Mouse (Mus musculus) MEL (cell line): ENCODE measurements around the gene Rgs9bp. TPM values are rescaled to one million over a fixed set of nuclear protein-coding genes. Genes with fewer than 3 reads are reported as not detected.

Source experiments
- DNase-seq: peaks from one replicate; pipeline ENCODE4 v3.0.0; 2011; ENCODE audit warnings: low read depth, low spot score
- H3K27ac ChIP-seq: 2 replicates; pipeline ENCODE4 v1.5.1; 2012; ENCODE audit warnings: low read depth, mild to moderate bottlenecking, control low read depth, low read length, moderate library complexity; ENCODE audit not compliant: control insufficient read depth
- H3K27me3 ChIP-seq, 2 experiments: fragments of 150-350 bp in 1 of 2; sonication (generic) in 1 of 2; 2 replicates each; pipeline ENCODE4 v1.6.1; 2012; ENCODE audit warnings: low read length in 2 of 2, mild to moderate bottlenecking in 2 of 2, improper control_type of control experiment in 1 of 2, moderate library complexity in 1 of 2; ENCODE audit not compliant: insufficient read depth in 2 of 2, control insufficient read depth in 1 of 2
- H3K36me3 ChIP-seq, 2 experiments: 2 replicates each; pipeline ENCODE4 v1.6.1; 2012 to 2014; ENCODE audit warnings: low read length in 2 of 2, improper control_type of control experiment in 1 of 2, inconsistent platforms in 1 of 2, mild to moderate bottlenecking in 1 of 2; ENCODE audit not compliant: insufficient read depth in 2 of 2, control insufficient read depth in 1 of 2
- H3K4me1 ChIP-seq, 2 experiments: fragments of 150-350 bp in 1 of 2; sonication (generic) in 1 of 2; 2 replicates each; pipeline ENCODE4 v1.6.1; 2012; ENCODE audit warnings: low read length in 2 of 2, improper control_type of control experiment in 1 of 2, mild to moderate bottlenecking in 1 of 2; ENCODE audit not compliant: insufficient read depth in 2 of 2, control insufficient read depth in 1 of 2
- H3K4me3 ChIP-seq, 2 experiments: fragments of 150-350 bp in 1 of 2; sonication (generic) in 1 of 2; 2 replicates each; pipeline ENCODE4 v1.5.1; 2012; ENCODE audit warnings: low read depth in 2 of 2, low read length in 2 of 2, mild to moderate bottlenecking in 2 of 2, moderate library complexity in 2 of 2, control low read depth in 1 of 2, improper control_type of control experiment in 1 of 2; ENCODE audit not compliant: control insufficient read depth in 1 of 2, insufficient read depth in 1 of 2
- H3K79me2 ChIP-seq: 2 replicates; pipeline ENCODE4 v1.6.1; 2012; ENCODE audit warnings: mild to moderate bottlenecking, low read length, moderate library complexity; ENCODE audit not compliant: control insufficient read depth, poor library complexity, insufficient read depth
- H3K9ac ChIP-seq: 2 replicates; pipeline ENCODE4 v1.6.1; 2012; ENCODE audit warnings: low read depth, mild to moderate bottlenecking, control low read depth, low read length, moderate library complexity; ENCODE audit not compliant: control insufficient read depth, poor library complexity, severe bottlenecking
- H3K9me3 ChIP-seq: fragments of 150-350 bp; sonication (generic); replicated peaks from 2 replicates; pipeline ENCODE4 v1.6.1; 2012; ENCODE audit warnings: mild to moderate bottlenecking, low read length, improper control_type of control experiment, moderate library complexity; ENCODE audit not compliant: insufficient read depth
- BHLHE40 ChIP-seq: IDR thresholded peaks from 2 replicates; pipeline ENCODE4 v1.6.1; 2012; ENCODE audit warnings: low read depth, mild to moderate bottlenecking, inconsistent platforms, low read length, improper control_type of control experiment, borderline replicate concordance
- CHD1 ChIP-seq: IDR thresholded peaks from 2 replicates; pipeline ENCODE4 v1.6.1; 2012; ENCODE audit warnings: low read depth, mild to moderate bottlenecking, inconsistent platforms, low read length, improper control_type of control experiment
- CTCF ChIP-seq, 3 experiments: IDR thresholded peaks in 2 of 3; conservative IDR thresholded peaks in 1 of 3; 2 replicates each; pipeline ENCODE4 v1.5.1; 2011 to 2012; ENCODE audit warnings: low read length in 3 of 3, low read depth in 2 of 3, mild to moderate bottlenecking in 2 of 3, improper control_type of control experiment in 1 of 3, inconsistent platforms in 1 of 3, mixed read lengths in 1 of 3, moderate library complexity in 1 of 3; ENCODE audit not compliant: control insufficient read depth in 1 of 3, insufficient read depth in 1 of 3, poor library complexity in 1 of 3, severe bottlenecking in 1 of 3
- ELF1 ChIP-seq: IDR thresholded peaks from 2 replicates; pipeline ENCODE4 v1.6.1; 2014; ENCODE audit warnings: low read depth, mild to moderate bottlenecking, inconsistent platforms, low read length, improper control_type of control experiment, moderate library complexity
- GABPA ChIP-seq: IDR thresholded peaks from 2 replicates; pipeline ENCODE4 v1.6.1; 2012; ENCODE audit warnings: low read depth, mild to moderate bottlenecking, inconsistent platforms, low read length, improper control_type of control experiment, moderate library complexity
- GATA1 ChIP-seq: IDR thresholded peaks from 2 replicates; pipeline ENCODE4 v1.6.1; 2011; ENCODE audit warnings: low read depth, low read length, improper control_type of control experiment
- KAT2A ChIP-seq: conservative IDR thresholded peaks from 2 replicates; pipeline ENCODE4 v1.6.1; 2012; ENCODE audit warnings: low read depth, low read length, improper control_type of control experiment, inconsistent platforms
- MAX ChIP-seq: IDR thresholded peaks from 2 replicates; pipeline ENCODE4 v1.6.1; 2011; ENCODE audit warnings: low read length, improper control_type of control experiment
- MAZ ChIP-seq: IDR thresholded peaks from 2 replicates; pipeline ENCODE4 v1.6.1; 2012; ENCODE audit warnings: low read depth, mild to moderate bottlenecking, inconsistent platforms, low read length, improper control_type of control experiment
- NELFE ChIP-seq: IDR thresholded peaks from 2 replicates; pipeline ENCODE4 v1.6.1; 2011; ENCODE audit warnings: low read depth, low read length, improper control_type of control experiment
- NRF1 ChIP-seq: IDR thresholded peaks from 2 replicates; pipeline ENCODE4 v1.6.1; 2014; ENCODE audit warnings: low read depth, mild to moderate bottlenecking, inconsistent platforms, low read length, improper control_type of control experiment, moderate library complexity; ENCODE audit not compliant: poor library complexity, insufficient read depth, severe bottlenecking
- POLR2AphosphoS2 ChIP-seq: IDR thresholded peaks from 2 replicates; pipeline ENCODE4 v1.6.1; 2011; ENCODE audit warnings: low read length, improper control_type of control experiment
- POLR2AphosphoS5 ChIP-seq: IDR thresholded peaks from 2 replicates; pipeline ENCODE4 v1.6.1; 2012; ENCODE audit warnings: low read depth, borderline replicate concordance, mild to moderate bottlenecking, inconsistent platforms, low read length, moderate library complexity, mixed read lengths
- RAD21 ChIP-seq: IDR thresholded peaks from 2 replicates; pipeline ENCODE4 v1.6.1; 2011; ENCODE audit warnings: mild to moderate bottlenecking, low read depth, low read length, improper control_type of control experiment
- SIN3A ChIP-seq: IDR thresholded peaks from 2 replicates; pipeline ENCODE4 v1.6.1; 2012; ENCODE audit warnings: low read length, improper control_type of control experiment, inconsistent platforms
- SMC3 ChIP-seq: IDR thresholded peaks from 2 replicates; pipeline ENCODE4 v1.6.1; 2011; ENCODE audit warnings: low read depth, low read length, improper control_type of control experiment
- TAL1 ChIP-seq: IDR thresholded peaks from 2 replicates; pipeline ENCODE4 v1.6.1; 2012; ENCODE audit warnings: mild to moderate bottlenecking, inconsistent platforms, low read length, moderate library complexity, mixed read lengths
- TBP ChIP-seq: IDR thresholded peaks from 2 replicates; pipeline ENCODE4 v1.8.0; 2011; ENCODE audit warnings: low read depth, low read length, improper control_type of control experiment
- UBTF ChIP-seq: IDR thresholded peaks from 2 replicates; pipeline ENCODE4 v1.6.1; 2012; ENCODE audit warnings: low read depth, mild to moderate bottlenecking, inconsistent platforms, low read length, improper control_type of control experiment, moderate library complexity, borderline replicate concordance; ENCODE audit not compliant: insufficient read depth
- USF2 ChIP-seq, 2 experiments: IDR thresholded peaks; 2 replicates each; pipeline ENCODE4 v1.6.1; 2011 to 2012; ENCODE audit warnings: improper control_type of control experiment in 2 of 2, low read length in 2 of 2, borderline replicate concordance in 1 of 2, inconsistent platforms in 1 of 2, low read depth in 1 of 2, mild to moderate bottlenecking in 1 of 2; ENCODE audit not compliant: insufficient read depth in 1 of 2
- ZMIZ1 ChIP-seq: IDR thresholded peaks from 2 replicates; pipeline ENCODE4 v1.6.1; 2012; ENCODE audit warnings: low read depth, mild to moderate bottlenecking, inconsistent platforms, low read length, improper control_type of control experiment, moderate library complexity
- ZNF384 ChIP-seq: IDR thresholded peaks from 2 replicates; pipeline ENCODE4 v1.6.1; 2012; ENCODE audit warnings: low read depth, mild to moderate bottlenecking, inconsistent platforms, low read length, improper control_type of control experiment
- polyA plus RNA-seq, 2 experiments: library from polyadenylated mRNA; stranded (reverse) in 1 of 2; unstranded in 1 of 2; fragments of >175 nt in 1 of 2; fragments of >200 nt in 1 of 2; gene quantifications; 2 replicates each; pipeline versions ENCODE4 v1.2.1 to v1.2.4; 2012; ENCODE audit warnings: low replicate concordance in 2 of 2, low read depth in 1 of 2; ENCODE audit not compliant: insufficient read length in 2 of 2, insufficient read depth in 1 of 2, missing spikeins in 1 of 2
- total RNA-seq: library from RNA; depleted of rRNA; stranded (reverse); fragments of 300-350 nt; gene quantifications from 2 replicates; pipeline ENCODE4 v1.2.3, GENCODE M21; 2012; rRNA removed

Rgs9bp gene
- 0.10 and 0.12 TPM in 2 replicates for total RNA-seq
- polyA plus RNA-seq = under 1 TPM in 1 of 2 experiments, not detected in 1; 0.43 TPM

DNA sequence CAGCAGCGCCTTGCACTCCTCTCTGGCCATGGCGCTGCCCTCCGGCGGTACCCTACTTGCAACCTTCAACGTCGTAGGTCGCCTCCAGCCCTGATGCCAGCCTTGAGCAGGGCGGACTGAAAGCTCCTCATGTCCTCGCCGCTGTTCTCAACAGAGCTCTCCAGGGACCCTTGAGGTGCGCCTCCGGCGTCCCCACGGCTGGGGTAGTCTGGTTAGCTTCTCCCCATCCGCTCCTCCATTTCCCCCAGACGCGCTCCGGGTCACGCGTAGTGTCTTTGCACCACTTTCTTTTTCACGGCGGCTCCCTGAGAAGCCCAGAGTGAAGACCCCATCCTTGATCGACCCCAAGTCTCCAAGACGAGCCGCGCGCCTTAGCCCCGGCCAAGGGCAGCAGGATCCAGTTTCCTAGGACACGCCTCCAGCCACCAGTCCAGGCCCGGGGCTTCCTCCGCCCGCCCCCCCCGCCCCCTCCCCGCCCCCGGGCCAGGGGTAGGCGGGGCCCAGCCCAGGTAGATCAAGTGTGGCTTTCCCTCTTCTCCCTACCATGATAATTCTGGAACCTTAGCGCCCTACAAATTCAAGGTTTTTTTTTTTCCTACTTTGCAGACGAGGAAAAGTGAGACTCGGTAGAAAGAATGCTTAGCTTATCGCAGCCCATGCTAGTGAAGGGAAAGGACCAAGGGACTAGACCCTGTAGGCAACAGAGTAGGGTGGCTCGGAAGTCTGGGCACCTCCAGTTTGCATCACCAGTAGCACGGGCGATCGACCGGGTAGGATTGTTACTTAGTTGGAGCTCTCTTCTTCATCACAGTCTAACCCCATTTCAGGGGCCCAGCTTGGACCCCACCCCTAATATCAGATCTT, at the start of gene Rgs9bp:
Gene Rgs9bp (minus strand): TSS at position 392 of the 864 bp plus-strand sequence.
- no peak for DNase-seq
- Histone ChIP-seq H3K27me3 (no peaks in the 10 kb centered on the region), H3K27ac (peak within 1 kb of the TSS; percentile 78), H3K36me3 (peaks cover 0 to 18% of the 10 kb centered on the region in 2 experiments; a peak in 2 of 4 replicates), H3K4me1 (peaks cover 12 to 20% of the 10 kb centered on the region in 2 experiments), H3K4me3 (peak within 1 kb of the TSS; percentile 84 to 92), H3K9ac (peak within 1 kb of the TSS; percentile 95), H3K9me3 (no peaks in the 10 kb centered on the region), H3K79me2 (peaks cover 22% of the 10 kb centered on the region)
- TF ChIP-seq MAZ (0 out of 2 replicates have a peak, but pooled peaks have one; percentile 8), GATA1 (0 out of 2 replicates have a peak, but pooled peaks have one; percentile 22), NELFE (no peak), SIN3A (peak; percentile 53; the same call in 1 of the 2 replicates)

DNA sequence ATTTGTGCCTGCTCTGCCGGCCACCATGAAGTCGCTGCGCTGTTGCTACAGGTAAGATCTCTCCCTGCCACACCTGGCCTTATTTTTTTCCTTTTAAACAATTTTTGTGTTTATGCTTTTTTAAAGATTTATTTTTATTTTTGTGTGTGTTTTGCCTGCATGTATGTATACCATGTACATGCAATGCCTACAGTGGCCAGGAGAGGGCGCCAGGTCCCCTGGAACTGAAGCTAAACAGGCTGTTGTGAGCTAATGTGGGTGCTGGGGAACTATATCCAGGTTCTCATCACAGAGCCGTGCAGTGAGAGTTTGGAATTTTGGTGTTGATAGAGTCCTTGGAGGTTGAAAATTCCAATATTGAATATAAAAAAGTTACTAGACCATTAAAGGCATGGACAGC, 43.1 kb upstream of the Rgs9bp start:
- TF ChIP-seq USF2 (IDR thresholded peaks at IDR 0.05; ENCODE audit: borderline replicate concordance in 1 of 2, insufficient read depth in 1 of 2, low read depth in 1 of 2, low read length in 2 of 2) (no peak), ELF1 (no peak), POLR2AphosphoS2 (no peak), GABPA (no peak), UBTF (no peak), RAD21 (peak; percentile 22), TBP (no peak), CHD1 (no peak), NRF1 (no peak), POLR2AphosphoS5 (no peak), KAT2A (no peak), BHLHE40 (no peak), TAL1 (no peak), ZMIZ1 (no peak), ZNF384 (no peak), CTCF (IDR thresholded peaks at IDR 0.05 in 2 of 3, conservative IDR thresholded peaks at IDR 0.05 in 1 of 3; ENCODE audit: control insufficient read depth in 1 of 3, insufficient read depth in 1 of 3, low read depth in 2 of 3, low read length in 3 of 3, poor library complexity in 1 of 3, severe bottlenecking in 1 of 3) (peak; percentile 80 to 85 (median 81)), MAX (no peak), SMC3 (peak; percentile 39; the same call in 1 of the 2 replicates)
- no peaks in the 10 kb centered on the region for H3K79me2 ChIP-seq
- H3K9ac ChIP-seq = no peak overlapping the region
- no peaks in the 10 kb centered on the region for H3K4me1 ChIP-seq
- no peaks in the 10 kb centered on the region for H3K27me3 ChIP-seq
- H3K9me3 ChIP-seq = no peaks in the 10 kb centered on the region
- peak; percentile 74 for DNase-seq
- no peak overlapping the region for H3K4me3 ChIP-seq
- no peak overlapping the region for H3K27ac ChIP-seq
- peaks cover 0 to 20% of the 10 kb centered on the region in 2 experiments; a peak in 2 of 4 replicates for H3K36me3 ChIP-seq
